Mouse (Mus musculus) cerebellum, adult 2 months (tissue): ENCODE data around the gene Enox1. TPM values are rescaled to one million over a fixed set of nuclear protein-coding genes. Genes with fewer than 3 reads are reported as not detected.

ENCODE experiments used
- DNase-seq, 2 experiments: peaks; one replicate each; pipeline ENCODE4 v3.0.0; 2021
- H3K27ac ChIP-seq: fragments of 200-500 bp; 2 replicates; pipeline ENCODE4 v1.5.1; 2012; ENCODE audit warnings: low read length, control low read depth, inconsistent platforms; ENCODE audit not compliant: insufficient read depth
- H3K27me3 ChIP-seq: fragments of 200-500 bp; 2 replicates; pipeline ENCODE4 v1.6.1; 2012; ENCODE audit warnings: inconsistent platforms, mild to moderate bottlenecking, low read length, moderate library complexity; ENCODE audit not compliant: control insufficient read depth, insufficient read depth
- H3K4me1 ChIP-seq: fragments of 200-500 bp; 2 replicates; pipeline ENCODE4 v1.6.1; 2011; ENCODE audit warnings: low read length; ENCODE audit not compliant: control insufficient read depth, insufficient read depth
- H3K4me3 ChIP-seq: fragments of 200-500 bp; replicated peaks from 2 replicates; pipeline ENCODE3; 2011; ENCODE audit warnings: mild to moderate bottlenecking, low read depth, low read length, control low read depth; ENCODE audit not compliant: insufficient read depth
- CTCF ChIP-seq: fragments of 200-500 bp; IDR thresholded peaks from 2 replicates; pipeline ENCODE4 v1.5.1; 2011; ENCODE audit warnings: low read depth, mild to moderate bottlenecking, control low read depth, low read length, moderate library complexity, borderline replicate concordance; ENCODE audit not compliant: insufficient read depth
- POLR2A ChIP-seq: fragments of 200-500 bp; IDR thresholded peaks from 2 replicates; pipeline ENCODE4 v1.6.1; 2011; ENCODE audit warnings: low read length, control low read depth, borderline replicate concordance; ENCODE audit not compliant: insufficient read depth
- WGBS: fragments of 180-500 bp; shearing (Covaris S2); methylation state at CpG from one replicate; pipeline ENCODE4 v1.1.7; 2018; 5-methylcytosine and 5-hydroxymethylcytosine counted together
- polyA plus RNA-seq: library from polyadenylated mRNA; depleted of rRNA; stranded (reverse); fragments of >200 nt; gene quantifications from 2 replicates; pipeline ENCODE4 v1.2.3, GENCODE M21; 2012

The Enox1 gene
- polyA plus RNA-seq, 1 experiment = 15.2 TPM

GRCm38 (mm10) chr14:77673138-77673537 lies 516.6 kb downstream of the Enox1 start:
- TF ChIP-seq CTCF = no peak
- TF ChIP-seq POLR2A = no peak
- 95% methylated on average over 8 of the region's 8 CpGs for WGBS

GRCm38 (mm10) chr14:77677951-77678350 lies 521.4 kb downstream of the Enox1 start:
- no peak for TF ChIP-seq POLR2A
- H3K4me3 ChIP-seq = no peak overlapping the region
- DNase-seq = no peak
- no peak overlapping the region for H3K27ac ChIP-seq
- 0 out of 2 replicates have a peak, but pooled peaks cover 2% of the 10 kb centered on the region for H3K4me1 ChIP-seq
- no peaks in the 10 kb centered on the region for H3K27me3 ChIP-seq
- 74% methylated on average over 7 of the region's 7 CpGs for WGBS

More at GRCm38 (mm10) chr14:77673138-77673537, 516.6 kb downstream of the Enox1 start:
- no peak for DNase-seq
- Histone ChIP-seq H3K27ac (no peak overlapping the region), H3K4me3 (no peak overlapping the region), H3K27me3 (no peaks in the 10 kb centered on the region), H3K4me1 (0 out of 2 replicates have a peak, but pooled peaks cover 8% of the 10 kb centered on the region)

- TF ChIP-seq CTCF (no peak), POLR2A (no peak)
- 51% methylated on average over 9 of the region's 9 CpGs for WGBS
- H3K27ac ChIP-seq = no peak overlapping the region
- DNase-seq = peak in 1 of 2 experiments; percentile 11
- 0 out of 2 replicates have a peak, but pooled peaks cover 3% of the 10 kb centered on the region for H3K4me1 ChIP-seq
- H3K27me3 ChIP-seq = no peaks in the 10 kb centered on the region
- H3K4me3 ChIP-seq = no peak overlapping the region
Observed at GRCm38 (mm10) chr14:77679877-77680276, 523.3 kb downstream of the Enox1 start.

- no peak overlapping the region for H3K27ac ChIP-seq
- H3K4me1 ChIP-seq = 0 out of 2 replicates have a peak, but pooled peaks cover 3% of the 10 kb centered on the region
- H3K27me3 ChIP-seq = no peaks in the 10 kb centered on the region
- H3K4me3 ChIP-seq = no peak overlapping the region
- 79% methylated on average over 10 of the region's 10 CpGs for WGBS
- TF ChIP-seq CTCF (no peak), POLR2A (no peak)
- peak in 1 of 2 experiments; percentile 11 for DNase-seq
Observed at GRCm38 (mm10) chr14:77682888-77683555, 526.5 kb downstream of the Enox1 start.

- no peak overlapping the region for H3K4me3 ChIP-seq
- TF ChIP-seq POLR2A (no peak), CTCF (no peak)
- no peaks in the 10 kb centered on the region for H3K27me3 ChIP-seq
- H3K4me1 ChIP-seq = no peaks in the 10 kb centered on the region
- H3K27ac ChIP-seq = no peak overlapping the region
- no peak for DNase-seq
- WGBS = 97% methylated on average over 4 of the region's 4 CpGs
Observed at GRCm38 (mm10) chr14:77689816-77690215, 533.3 kb downstream of the Enox1 start.

GRCm38 (mm10) chr14:77705006-77705405 lies 548.4 kb downstream of the Enox1 start:
- TF ChIP-seq CTCF (no peak), POLR2A (no peak)
- H3K27ac ChIP-seq = no peak overlapping the region
- H3K27me3 ChIP-seq = no peaks in the 10 kb centered on the region
- H3K4me3 ChIP-seq = no peak overlapping the region
- H3K4me1 ChIP-seq = no peaks in the 10 kb centered on the region
- WGBS = 57% methylated on average over 6 of the region's 6 CpGs
- no peak for DNase-seq

GRCm38 (mm10) chr14:77706511-77707246 lies 550.1 kb downstream of the Enox1 start:
- TF ChIP-seq CTCF = no peak
- no peak for TF ChIP-seq POLR2A
- DNase-seq = no peak
- Histone ChIP-seq H3K4me1 (no peaks in the 10 kb centered on the region), H3K4me3 (no peak overlapping the region), H3K27ac (no peak overlapping the region), H3K27me3 (no peaks in the 10 kb centered on the region)
- WGBS = 93% methylated on average over 21 of the region's 21 CpGs

GRCm38 (mm10) chr14:77707279-77707678 lies 550.7 kb downstream of the Enox1 start:
- H3K27ac ChIP-seq = no peak overlapping the region
- H3K4me1 ChIP-seq = no peaks in the 10 kb centered on the region
- DNase-seq = no peak
- TF ChIP-seq POLR2A (no peak), CTCF (no peak)
- H3K27me3 ChIP-seq = no peaks in the 10 kb centered on the region
- 97% methylated on average over 12 of the region's 12 CpGs for WGBS
- H3K4me3 ChIP-seq = no peak overlapping the region
